Mouse (Mus musculus) neural tube, embryonic 11.5 days (tissue): ENCODE data around the gene Rasa2. TPM values are rescaled to one million over a fixed set of nuclear protein-coding genes. Genes with fewer than 3 reads are reported as not detected.

Source experiments
- ATAC-seq: fragments of 200-750 bp; cut with Nextera tagmentation; 2 replicates; pipeline ENCODE4 v1.8.0; 2017; ENCODE audit warnings: moderate number of reproducible peaks, mild to moderate bottlenecking, moderate TSS enrichment, moderate library complexity; ENCODE audit not compliant: insufficient read depth, low FRiP score, low TSS enrichment
- DNase-seq: peaks from one replicate; pipeline ENCODE4 v3.0.0-alpha.2; 2015; ENCODE audit warnings: low spot score
- H3K27ac ChIP-seq: fragments of 300-500 bp; sonication (generic); 2 replicates; pipeline ENCODE4 v1.5.1; 2014; ENCODE audit warnings: low read depth, mild to moderate bottlenecking, low read length
- H3K27me3 ChIP-seq: fragments of 300-500 bp; sonication (generic); 2 replicates; pipeline ENCODE4 v1.6.1; 2014; ENCODE audit warnings: mild to moderate bottlenecking, low read length, mixed read lengths; ENCODE audit not compliant: control insufficient read depth, insufficient read depth
- H3K36me3 ChIP-seq: fragments of 300-500 bp; sonication (generic); 2 replicates; pipeline ENCODE4 v1.6.1; 2014; ENCODE audit warnings: mild to moderate bottlenecking, low read length, moderate library complexity, mixed read lengths; ENCODE audit not compliant: control insufficient read depth, insufficient read depth
- H3K4me1 ChIP-seq: fragments of 300-500 bp; sonication (generic); 2 replicates; pipeline ENCODE4 v1.6.1; 2014; ENCODE audit warnings: low read length, mixed read lengths; ENCODE audit not compliant: control insufficient read depth, insufficient read depth
- H3K4me2 ChIP-seq: fragments of 300-500 bp; sonication (generic); 2 replicates; pipeline ENCODE4 v1.6.1; 2014; ENCODE audit warnings: low read depth, mild to moderate bottlenecking, moderate library complexity
- H3K4me3 ChIP-seq: fragments of 300-500 bp; sonication (generic); 2 replicates; pipeline ENCODE4 v1.5.1; 2014; ENCODE audit warnings: low read depth, low read length
- H3K9ac ChIP-seq: fragments of 300-500 bp; sonication (generic); 2 replicates; pipeline ENCODE4 v1.6.1; 2014; ENCODE audit warnings: mild to moderate bottlenecking, low read length
- H3K9me3 ChIP-seq: fragments of 300-500 bp; sonication (generic); 2 replicates; pipeline ENCODE4 v1.6.1; 2016; ENCODE audit warnings: low read length; ENCODE audit not compliant: control insufficient read depth
- WGBS: fragments of 180-500 bp; shearing (Covaris S2); extraction: QIAGEN DNeasy Blood & Tissue Kit; methylation state at CpG from one replicate; pipeline ENCODE4 v1.1.7; 2014; 5-methylcytosine and 5-hydroxymethylcytosine counted together
- polyA plus RNA-seq: library from polyadenylated mRNA; unstranded; fragments of >200 nt; fragmentation: Nextera tagmentation; extraction: Ambion mirVana; gene quantifications from 2 replicates; pipeline ENCODE4 v1.2.1, GENCODE M21; 2014

Rasa2 gene
- polyA plus RNA-seq, 1 experiment from 2014 or later: 15.7 TPM

- ATAC-seq (no peak), DNase-seq (no peak)
- Histone ChIP-seq H3K9ac (no peak overlapping the region), H3K36me3 (no peaks in the 10 kb centered on the region), H3K4me1 (peaks cover 8% of the 10 kb centered on the region; the same call in 1 of the 2 replicates), H3K27ac (no peak overlapping the region), H3K27me3 (no peaks in the 10 kb centered on the region), H3K9me3 (no peaks in the 10 kb centered on the region), H3K4me2 (no peak overlapping the region), H3K4me3 (no peak overlapping the region)
- 85% methylated on average over 6 of the region's 6 CpGs for WGBS
Measured at GRCm38 (mm10) chr9:96535431-96535830, 96.0 kb downstream of the Rasa2 start.

- no peaks in the 10 kb centered on the region for H3K36me3 ChIP-seq
- no peak for DNase-seq
- H3K9ac ChIP-seq: no peak overlapping the region
- no peak overlapping the region for H3K4me2 ChIP-seq
- ATAC-seq: no peak
- H3K4me3 ChIP-seq: no peak overlapping the region
- no peak overlapping the region for H3K27ac ChIP-seq
- peaks cover 8% of the 10 kb centered on the region; the same call in 1 of the 2 replicates for H3K4me1 ChIP-seq
- H3K9me3 ChIP-seq: no peaks in the 10 kb centered on the region
- WGBS: 85% methylated on average over 4 of the region's 4 CpGs
- no peaks in the 10 kb centered on the region for H3K27me3 ChIP-seq
Measured at GRCm38 (mm10) chr9:96534256-96534655, 97.2 kb downstream of the Rasa2 start.

- H3K4me2 ChIP-seq: no peak overlapping the region
- H3K9me3 ChIP-seq: no peaks in the 10 kb centered on the region
- ATAC-seq (no peak), DNase-seq (no peak)
- no peaks in the 10 kb centered on the region for H3K36me3 ChIP-seq
- no peaks in the 10 kb centered on the region for H3K27me3 ChIP-seq
- WGBS: 85% methylated on average over 6 of the region's 6 CpGs
- H3K4me3 ChIP-seq: no peak overlapping the region
- peaks cover 8% of the 10 kb centered on the region; the same call in 1 of the 2 replicates for H3K4me1 ChIP-seq
- no peak overlapping the region for H3K9ac ChIP-seq
- H3K27ac ChIP-seq: no peak overlapping the region
Measured at GRCm38 (mm10) chr9:96533476-96533875, 97.9 kb downstream of the Rasa2 start.

GRCm38 (mm10) chr9:96532531-96532930 is 98.9 kb downstream of the Rasa2 start:
- no peak overlapping the region for H3K9ac ChIP-seq
- H3K27ac ChIP-seq: no peak overlapping the region
- H3K4me2 ChIP-seq: no peak overlapping the region
- H3K4me1 ChIP-seq: peaks cover 7% of the 10 kb centered on the region; the same call in 1 of the 2 replicates
- no peaks in the 10 kb centered on the region for H3K9me3 ChIP-seq
- H3K4me3 ChIP-seq: no peak overlapping the region
- ATAC-seq: no peak
- 82% methylated on average over 4 of the region's 4 CpGs for WGBS
- H3K36me3 ChIP-seq: no peaks in the 10 kb centered on the region
- no peak for DNase-seq
- no peaks in the 10 kb centered on the region for H3K27me3 ChIP-seq

GRCm38 (mm10) chr9:96530674-96531081 is 100.7 kb downstream of the Rasa2 start:
- Histone ChIP-seq H3K27me3 (no peaks in the 10 kb centered on the region), H3K27ac (no peak overlapping the region), H3K4me2 (no peak overlapping the region), H3K4me1 (no peaks in the 10 kb centered on the region), H3K9ac (no peak overlapping the region), H3K9me3 (no peaks in the 10 kb centered on the region), H3K36me3 (no peaks in the 10 kb centered on the region), H3K4me3 (no peak overlapping the region)
- ATAC-seq (peak; percentile 77), DNase-seq (no peak)
- WGBS: 45% methylated on average over 11 of the region's 11 CpGs

GRCm38 (mm10) chr9:96529961-96530673 is 101.3 kb downstream of the Rasa2 start:
- DNase-seq: no peak
- ATAC-seq: no peak
- Histone ChIP-seq H3K27ac (no peak overlapping the region), H3K9ac (no peak overlapping the region), H3K36me3 (no peaks in the 10 kb centered on the region), H3K4me1 (no peaks in the 10 kb centered on the region), H3K27me3 (no peaks in the 10 kb centered on the region), H3K9me3 (no peaks in the 10 kb centered on the region), H3K4me3 (no peak overlapping the region), H3K4me2 (no peak overlapping the region)
- WGBS: 55% methylated on average over 10 of the region's 10 CpGs

- H3K36me3 ChIP-seq: no peaks in the 10 kb centered on the region
- no peaks in the 10 kb centered on the region for H3K4me1 ChIP-seq
- no peak overlapping the region for H3K27ac ChIP-seq
- H3K9me3 ChIP-seq: no peaks in the 10 kb centered on the region
- no peak overlapping the region for H3K4me2 ChIP-seq
- H3K4me3 ChIP-seq: no peak overlapping the region
- WGBS: 88% methylated on average over 4 of the region's 4 CpGs
- DNase-seq (no peak), ATAC-seq (no peak)
- no peak overlapping the region for H3K9ac ChIP-seq
- no peaks in the 10 kb centered on the region; the same call in 1 of the 2 replicates for H3K27me3 ChIP-seq
Measured at GRCm38 (mm10) chr9:96526011-96526410, 105.4 kb downstream of the Rasa2 start.

GRCm38 (mm10) chr9:96524972-96525506 is 106.4 kb downstream of the Rasa2 start, which contains the start of gene Gm28729:
Gene Gm28729 (minus strand): TSS chr9:96525264.
- ATAC-seq (no peak), DNase-seq (no peak)
- no peak within 1 kb of the TSS for H3K9ac ChIP-seq
- H3K27me3 ChIP-seq: no peaks in the 10 kb centered on the region; the same call in 1 of the 2 replicates
- H3K9me3 ChIP-seq: no peaks in the 10 kb centered on the region
- 68% methylated on average over 12 of the region's 12 CpGs for WGBS
- no peak within 1 kb of the TSS for H3K4me3 ChIP-seq
- H3K36me3 ChIP-seq: no peaks in the 10 kb centered on the region
- no peak within 1 kb of the TSS for H3K27ac ChIP-seq
- no peaks in the 10 kb centered on the region for H3K4me1 ChIP-seq
- no peak within 1 kb of the TSS for H3K4me2 ChIP-seq

GRCm38 (mm10) chr9:96523148-96523547 is 108.3 kb downstream of the Rasa2 start:
- Histone ChIP-seq H3K36me3 (no peaks in the 10 kb centered on the region), H3K27ac (no peak overlapping the region), H3K4me2 (no peak overlapping the region), H3K4me3 (no peak overlapping the region), H3K27me3 (no peaks in the 10 kb centered on the region; the same call in 1 of the 2 replicates), H3K9me3 (no peaks in the 10 kb centered on the region), H3K9ac (no peak overlapping the region), H3K4me1 (no peaks in the 10 kb centered on the region)
- WGBS: 82% methylated on average over 5 of the region's 5 CpGs
- DNase-seq (no peak), ATAC-seq (no peak)
